35 mouse cellular contexts compared by ENCODE assay signal in the genomic region with DNA sequence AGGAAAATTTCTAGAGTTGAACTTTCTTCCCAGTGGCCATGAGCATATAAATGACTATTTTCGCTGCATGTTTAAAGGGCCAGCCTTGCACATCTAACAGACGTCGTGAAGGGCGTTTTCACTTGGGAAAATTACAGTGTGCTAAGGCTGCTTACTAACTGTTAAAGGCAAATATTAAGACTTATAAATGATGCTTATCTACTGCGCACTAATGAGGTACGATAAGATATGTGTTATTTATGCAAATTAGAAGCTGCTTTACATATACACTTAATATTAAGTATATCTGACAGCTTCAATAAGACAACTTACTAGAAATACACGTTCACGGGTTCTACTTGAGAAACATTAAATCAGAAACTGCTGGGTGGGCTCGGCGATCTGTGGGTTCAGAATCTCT. TPM values are rescaled to one million over a fixed set of nuclear protein-coding genes. Genes with fewer than 3 reads are reported as not detected.
A peak's percentile ranks its signal among the peaks of the same experiment; 100 is the strongest.
DNase-seq lines count a peak whose midpoint lies in the region; ATAC-seq and TF ChIP-seq lines count a peak whose summit lies in the region.
"Had no signal": no experiment of that assay in that cellular context is flagged by ENCODE, and none has a peak within 500 bp of the region (broad histone marks: within the 10 kb centered on the region; RNA-seq: fewer than 3 reads in every experiment).

No protein-coding gene starts in this region.

- no peak for DNase-seq in hindbrain, postnatal 0 days (ENCODE audit: low spot score)
- no peak for DNase-seq in forebrain, postnatal 0 days
- no peak for DNase-seq in spleen, postnatal 4 days (ENCODE audit: low spot score in 2 of 2)
- DNase-seq: cerebellum, adult 8-10 months; gastrocnemius, postnatal 14 days; kidney, adult 18-20 months; kidney, postnatal 36 days; liver, embryonic 13.5 days; lung, adult 18-20 months; lung, postnatal 4 days; thymus, postnatal 4 days had no signal

- no peak overlapping the region for H3K4me3 ChIP-seq in hindbrain, postnatal 0 days (ENCODE audit: low read length)
- H3K4me3 ChIP-seq in hindbrain, embryonic 13.5 days = no peak overlapping the region
- H3K4me3 ChIP-seq in forebrain, embryonic 13.5 days = no peak overlapping the region
- H3K4me3 ChIP-seq in forebrain, postnatal 0 days (ENCODE audit: low read depth, low read length) = no peak overlapping the region
- H3K4me3 ChIP-seq in midbrain, embryonic 16.5 days (ENCODE audit: low read depth, low read length) = no peak overlapping the region
- no peak overlapping the region for H3K4me3 ChIP-seq in kidney, embryonic 16.5 days (ENCODE audit: low read length)
- H3K4me3 ChIP-seq: heart, embryonic 10.5 days; heart, embryonic 15.5 days; hindbrain, embryonic 12.5 days; kidney, embryonic 15.5 days; layer of hippocampus, adult 2 months; left cerebral cortex, adult 2 months; liver, embryonic 13.5 days; neural tube, embryonic 12.5 days had no signal

- H3K27ac ChIP-seq in hindbrain, postnatal 0 days = no peak overlapping the region
- H3K27ac ChIP-seq in hindbrain, embryonic 13.5 days = no peak overlapping the region
- no peak overlapping the region for H3K27ac ChIP-seq in forebrain, embryonic 13.5 days
- H3K27ac ChIP-seq in forebrain, postnatal 0 days (ENCODE audit: low read depth, low read length) = no peak overlapping the region
- no peak overlapping the region for H3K27ac ChIP-seq in midbrain, embryonic 16.5 days (ENCODE audit: low read length)
- no peak overlapping the region for H3K27ac ChIP-seq in kidney, embryonic 16.5 days (ENCODE audit: low read length)
- H3K27ac ChIP-seq: heart, embryonic 10.5 days; heart, embryonic 15.5 days; hindbrain, embryonic 12.5 days; kidney, embryonic 15.5 days; layer of hippocampus, adult 2 months; left cerebral cortex, adult 2 months; liver, embryonic 13.5 days; neural tube, embryonic 12.5 days had no signal

- no peak for ATAC-seq in hindbrain, postnatal 0 days
- ATAC-seq in hindbrain, embryonic 13.5 days (ENCODE audit: low FRiP score) = no peak
- ATAC-seq in forebrain, embryonic 13.5 days = peak; percentile 50; the same call in 1 of the 2 replicates
- no peak for ATAC-seq in forebrain, postnatal 0 days
- peak; percentile 18; the same call in 1 of the 2 replicates for ATAC-seq in midbrain, embryonic 16.5 days
- no peak for ATAC-seq in kidney, embryonic 16.5 days (ENCODE audit: low FRiP score, low TSS enrichment)
- no peak for ATAC-seq in activated CD4-positive, CD25-positive, alpha-beta regulatory T cell, adult 4 months
- ATAC-seq: inflammation-experienced regulatory T-cells, adult 6 months; lung, postnatal 0 days had no signal

- TF ChIP-seq CTCF in hindbrain, postnatal 0 days (IDR thresholded peaks at IDR 0.05; ENCODE audit: low read depth) = no peak
- TF ChIP-seq CTCF in forebrain, postnatal 0 days (IDR thresholded peaks at IDR 0.05; ENCODE audit: low read depth) = no peak

- no peaks in the 10 kb centered on the region for H3K9me3 ChIP-seq in hindbrain, postnatal 0 days (ENCODE audit: low read length)
- no peaks in the 10 kb centered on the region for H3K9me3 ChIP-seq in hindbrain, embryonic 13.5 days
- H3K9me3 ChIP-seq in forebrain, embryonic 13.5 days (replicated peaks) = no peaks in the 10 kb centered on the region
- no peaks in the 10 kb centered on the region for H3K9me3 ChIP-seq in forebrain, postnatal 0 days (ENCODE audit: low read length)
- H3K9me3 ChIP-seq in midbrain, embryonic 16.5 days (replicated peaks; ENCODE audit: control insufficient read depth, low read length, poor library complexity, severe bottlenecking) = no peaks in the 10 kb centered on the region
- no peaks in the 10 kb centered on the region for H3K9me3 ChIP-seq in kidney, embryonic 16.5 days (ENCODE audit: low read length)
- H3K9me3 ChIP-seq: heart, embryonic 10.5 days; heart, embryonic 15.5 days; hindbrain, embryonic 12.5 days; kidney, embryonic 15.5 days; liver, embryonic 13.5 days; neural tube, embryonic 12.5 days had no signal

- WGBS in hindbrain, postnatal 0 days = 75% methylated on average over 10 of the region's 10 CpGs
- 77% methylated on average over 10 of the region's 10 CpGs for WGBS in hindbrain, embryonic 13.5 days
- WGBS in forebrain, embryonic 13.5 days = 70% methylated on average over 10 of the region's 10 CpGs
- WGBS in forebrain, postnatal 0 days = 59% methylated on average over 10 of the region's 10 CpGs
- 57% methylated on average over 10 of the region's 10 CpGs for WGBS in midbrain, embryonic 16.5 days
- WGBS in kidney, embryonic 16.5 days = 83% methylated on average over 10 of the region's 10 CpGs

- H3K27me3 ChIP-seq in hindbrain, postnatal 0 days (ENCODE audit: insufficient read depth, low read length) = no peaks in the 10 kb centered on the region
- no peaks in the 10 kb centered on the region for H3K27me3 ChIP-seq in hindbrain, embryonic 13.5 days
- H3K27me3 ChIP-seq in forebrain, embryonic 13.5 days = no peaks in the 10 kb centered on the region
- H3K27me3 ChIP-seq in forebrain, postnatal 0 days (ENCODE audit: insufficient read depth, low read length) = no peaks in the 10 kb centered on the region
- no peaks in the 10 kb centered on the region for H3K27me3 ChIP-seq in midbrain, embryonic 16.5 days (ENCODE audit: control insufficient read depth, insufficient read depth, low read depth, low read length)
- no peaks in the 10 kb centered on the region for H3K27me3 ChIP-seq in kidney, embryonic 16.5 days (ENCODE audit: insufficient read depth, low read length)
- H3K27me3 ChIP-seq: heart, embryonic 15.5 days; hindbrain, embryonic 12.5 days; kidney, embryonic 15.5 days; liver, embryonic 13.5 days; neural tube, embryonic 12.5 days had no signal

- no peaks in the 10 kb centered on the region for H3K36me3 ChIP-seq in hindbrain, postnatal 0 days (ENCODE audit: insufficient read depth, low read length)
- no peaks in the 10 kb centered on the region for H3K36me3 ChIP-seq in hindbrain, embryonic 13.5 days
- no peaks in the 10 kb centered on the region for H3K36me3 ChIP-seq in forebrain, embryonic 13.5 days (ENCODE audit: poor library complexity, severe bottlenecking)
- H3K36me3 ChIP-seq in forebrain, postnatal 0 days (ENCODE audit: insufficient read depth) = no peaks in the 10 kb centered on the region
- no peaks in the 10 kb centered on the region for H3K36me3 ChIP-seq in midbrain, embryonic 16.5 days (ENCODE audit: control insufficient read depth, insufficient read depth, low read length)
- no peaks in the 10 kb centered on the region for H3K36me3 ChIP-seq in kidney, embryonic 16.5 days (ENCODE audit: insufficient read depth, low read length)
- H3K36me3 ChIP-seq: heart, embryonic 10.5 days; heart, embryonic 15.5 days; hindbrain, embryonic 12.5 days; kidney, embryonic 15.5 days; liver, embryonic 13.5 days; neural tube, embryonic 12.5 days had no signal

- 0 out of 2 replicates have a peak overlapping the region, but pooled peaks have one; percentile 27 for H3K4me2 ChIP-seq in hindbrain, postnatal 0 days (ENCODE audit: low read depth, low read length)
- H3K4me2 ChIP-seq in hindbrain, embryonic 13.5 days = no peak overlapping the region
- H3K4me2 ChIP-seq in forebrain, embryonic 13.5 days = peak overlapping the region; percentile 42
- H3K4me2 ChIP-seq in forebrain, postnatal 0 days (ENCODE audit: low read depth) = 0 out of 2 replicates have a peak overlapping the region, but pooled peaks have one; percentile 20
- H3K4me2 ChIP-seq in midbrain, embryonic 16.5 days (ENCODE audit: low read length) = peak overlapping the region; percentile 7
- H3K4me2 ChIP-seq in kidney, embryonic 16.5 days (replicated peaks; ENCODE audit: low read depth, low read length) = no peak overlapping the region
- H3K4me2 ChIP-seq: heart, embryonic 15.5 days; hindbrain, embryonic 12.5 days; kidney, embryonic 15.5 days; liver, embryonic 13.5 days; neural tube, embryonic 12.5 days had no signal

- no peak overlapping the region for H3K9ac ChIP-seq in hindbrain, postnatal 0 days (replicated peaks; ENCODE audit: low read length)
- H3K9ac ChIP-seq in hindbrain, embryonic 13.5 days = no peak overlapping the region
- no peak overlapping the region for H3K9ac ChIP-seq in forebrain, embryonic 13.5 days
- H3K9ac ChIP-seq in forebrain, postnatal 0 days = no peak overlapping the region
- no peak overlapping the region for H3K9ac ChIP-seq in midbrain, embryonic 16.5 days (ENCODE audit: low read depth, low read length)
- H3K9ac ChIP-seq in kidney, embryonic 16.5 days (replicated peaks; ENCODE audit: low read length) = no peak overlapping the region
- H3K9ac ChIP-seq: heart, embryonic 15.5 days; hindbrain, embryonic 12.5 days; kidney, embryonic 15.5 days; liver, embryonic 13.5 days; neural tube, embryonic 12.5 days had no signal

- H3K4me1 ChIP-seq in hindbrain, postnatal 0 days (ENCODE audit: insufficient read depth, low read length) = no peaks in the 10 kb centered on the region
- peaks cover 8% of the 10 kb centered on the region for H3K4me1 ChIP-seq in hindbrain, embryonic 13.5 days (replicated peaks)
- peaks cover 15% of the 10 kb centered on the region for H3K4me1 ChIP-seq in forebrain, embryonic 13.5 days
- no peaks in the 10 kb centered on the region for H3K4me1 ChIP-seq in forebrain, postnatal 0 days (ENCODE audit: insufficient read depth)
- H3K4me1 ChIP-seq in midbrain, embryonic 16.5 days (ENCODE audit: control insufficient read depth, insufficient read depth, low read length) = peaks cover 11% of the 10 kb centered on the region
- H3K4me1 ChIP-seq in kidney, embryonic 16.5 days (ENCODE audit: insufficient read depth, low read length) = no peaks in the 10 kb centered on the region
- H3K4me1 ChIP-seq: heart, embryonic 15.5 days; kidney, embryonic 15.5 days; liver, embryonic 13.5 days; neural tube, embryonic 12.5 days had no signal

RNA-seq across cellular contexts. Expression of a gene that starts 0.5 kb away (rescaled TPM):
- not detected in 2 replicates for total RNA-seq in hindbrain, postnatal 0 days (2014; rRNA removed)
- polyA plus RNA-seq in hindbrain, postnatal 0 days (2015; fragmentation: Nextera tagmentation; extraction: Ambion mirVana) = not detected in 2 replicates
- not detected in 2 replicates for polyA plus RNA-seq in hindbrain, embryonic 13.5 days (2015; fragmentation: Nextera tagmentation; extraction: Ambion mirVana)
- not detected in 2 replicates for polyA plus RNA-seq in forebrain, embryonic 13.5 days (2015; fragmentation: Nextera tagmentation; extraction: Ambion mirVana)
- not detected in 2 replicates for total RNA-seq in forebrain, postnatal 0 days (2014; rRNA removed)
- polyA plus RNA-seq in forebrain, postnatal 0 days (2015; fragmentation: Nextera tagmentation; extraction: Ambion mirVana) = not detected in 2 replicates
- not detected in 2 replicates for polyA plus RNA-seq in midbrain, embryonic 16.5 days (2015; fragmentation: Nextera tagmentation; extraction: Ambion mirVana)
- not detected in 2 replicates for polyA plus RNA-seq in kidney, embryonic 16.5 days (2015; fragmentation: Nextera tagmentation; extraction: Ambion mirVana)
- polyA plus RNA-seq in activated CD4-positive, CD25-positive, alpha-beta regulatory T cell, adult 4 months (2017; shearing (Covaris generic)) = not detected
- total RNA-seq: adrenal gland, adult 8-10 months; adrenal gland, postnatal 4 days; gastrocnemius, postnatal 14 days; granulocyte monocyte progenitor cell, adult 5-6 weeks; heart, postnatal 25 days; layer of hippocampus, adult 2 months; layer of hippocampus, postnatal 14 days; left cerebral cortex, adult 2 months; left cerebral cortex, postnatal 25 days had no signal
- polyA plus RNA-seq: embryonic facial prominence, embryonic 11.5 days; heart, embryonic 10.5 days; heart, embryonic 15.5 days; hindbrain, embryonic 12.5 days; kidney, embryonic 15.5 days; limb, embryonic 14.5 days; liver, embryonic 13.5 days; lung, postnatal 0 days; neural tube, embryonic 12.5 days; stomach, embryonic 14.5 days; thymus, postnatal 0 days had no signal

Comparison
In these comparisons a context has a peak if more than half of its experiments do, and no peak if none do; other contexts are left out.
1. ATAC-seq: peak in forebrain, embryonic 13.5 days (single experiment) and midbrain, embryonic 16.5 days (single experiment); none in hindbrain, postnatal 0 days (single experiment), hindbrain, embryonic 13.5 days (single experiment), forebrain, postnatal 0 days (single experiment), kidney, embryonic 16.5 days (single experiment) and activated CD4-positive, CD25-positive, alpha-beta regulatory T cell, adult 4 months (single experiment).
2. H3K4me2 ChIP-seq: peak in hindbrain, postnatal 0 days (single experiment), forebrain, embryonic 13.5 days (single experiment), forebrain, postnatal 0 days (single experiment) and midbrain, embryonic 16.5 days (single experiment); none in hindbrain, embryonic 13.5 days (single experiment) and kidney, embryonic 16.5 days (single experiment).